Mouse (Mus musculus) megakaryocyte-erythroid progenitor cell, adult 5 weeks (primary cell): ENCODE measurements around the gene Gm9573. TPM values are rescaled to one million over a fixed set of nuclear protein-coding genes. Genes with fewer than 3 reads are reported as not detected.

Source experiments
- polyA plus RNA-seq: library from polyadenylated mRNA; stranded (reverse); fragments of >175 nt; gene quantifications from 2 replicates; pipeline ENCODE4 v1.2.3, GENCODE M21; 2012

The Gm9573 gene
- not detected in 2 replicates for polyA plus RNA-seq

DNA sequence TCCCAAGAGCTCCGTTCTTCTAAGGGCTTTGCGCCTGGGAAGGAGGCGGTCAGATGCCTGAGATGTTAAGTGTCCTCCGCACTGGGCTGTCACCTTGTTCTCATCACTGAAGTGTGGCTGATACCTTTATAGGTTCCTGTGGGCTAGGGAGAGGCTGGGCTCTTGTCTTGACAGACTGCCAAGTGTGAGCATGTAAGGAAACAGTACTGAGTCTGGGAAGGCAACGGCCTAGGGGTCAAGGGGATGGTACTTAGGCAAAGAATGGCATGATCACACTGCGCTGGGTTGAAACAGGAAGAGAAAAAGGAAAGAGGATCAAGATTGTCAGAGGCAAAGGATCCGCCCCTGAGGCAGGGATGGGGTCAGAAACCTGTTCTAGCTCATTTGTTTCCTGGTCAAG lies at the start of gene Gm9573:
TSS of gene Gm9573 (minus strand) at position 101 of the 400 bp plus-strand sequence.

DNA sequence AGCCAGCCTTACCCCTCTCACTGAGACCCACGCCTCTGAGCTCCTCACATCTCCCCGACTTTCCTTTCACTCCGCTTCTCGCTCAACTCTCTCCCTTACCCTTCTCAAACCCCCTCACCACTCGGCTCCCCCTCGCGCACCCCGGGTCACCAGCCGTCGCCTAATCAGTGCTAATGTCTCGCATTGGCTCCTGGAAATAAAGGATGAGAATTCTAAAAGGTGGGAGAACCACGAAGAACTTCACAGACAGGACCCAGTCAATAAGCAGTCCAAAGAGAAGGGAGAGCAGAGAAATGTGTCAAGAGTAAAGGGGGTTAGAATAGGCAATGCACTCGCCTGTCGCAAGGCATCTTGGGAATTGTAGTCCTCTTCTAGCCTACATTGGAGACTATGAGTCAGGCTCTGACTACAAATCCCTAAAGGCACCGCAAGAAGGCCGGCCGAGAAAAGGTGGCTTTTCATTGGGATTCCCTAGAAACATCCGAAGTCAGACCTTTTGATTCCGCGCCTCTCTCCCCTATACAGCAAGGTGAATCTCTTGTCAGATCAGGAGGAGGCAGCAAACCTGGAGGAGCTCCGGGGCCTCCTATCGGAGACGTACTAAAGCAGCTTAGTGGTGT lies 47.1 kb upstream of the Gm9573 start, which contains the start of gene Gtf2h4:
TSS of gene Gtf2h4 (minus strand) at position 324 of the 620 bp plus-strand sequence.

DNA sequence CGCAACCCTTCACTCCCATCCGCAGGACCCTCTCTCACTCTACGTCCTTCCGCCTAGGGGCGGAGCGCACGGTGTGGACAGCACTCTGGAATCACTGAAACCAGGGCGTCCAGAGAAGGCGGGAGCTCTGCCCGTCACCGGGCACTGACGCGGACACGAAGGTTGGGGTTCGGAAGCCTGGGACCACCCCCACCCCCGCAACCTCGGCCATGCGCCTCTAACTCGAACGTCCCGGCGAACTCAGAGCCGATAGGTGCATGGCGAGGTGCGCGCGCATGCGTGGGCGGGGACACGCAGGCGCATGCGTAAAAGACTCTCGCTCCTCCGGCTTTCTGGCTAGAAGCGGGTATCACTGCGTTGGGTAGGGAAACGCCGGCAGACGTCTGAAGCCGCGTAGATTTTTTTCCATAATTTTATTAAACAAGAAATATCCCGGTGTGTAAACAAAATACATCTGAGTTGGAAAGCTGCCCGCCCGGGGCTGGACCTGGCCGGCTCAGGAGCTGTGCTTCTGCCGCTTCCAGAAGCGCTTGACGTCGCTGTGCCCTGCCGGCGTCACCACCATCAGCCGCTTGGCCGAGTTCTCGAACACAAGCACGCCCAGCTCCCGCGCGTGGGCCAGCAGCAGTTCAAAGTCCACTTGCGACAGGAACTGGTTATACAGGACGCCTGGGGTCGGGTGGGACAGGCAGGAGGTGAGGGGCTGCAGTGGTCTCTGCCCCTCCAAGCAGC lies 41.1 kb upstream of the Gm9573 start, which contains the start of gene Vars2:
TSS of gene Vars2 (minus strand) at position 259 of the 732 bp plus-strand sequence.

DNA sequence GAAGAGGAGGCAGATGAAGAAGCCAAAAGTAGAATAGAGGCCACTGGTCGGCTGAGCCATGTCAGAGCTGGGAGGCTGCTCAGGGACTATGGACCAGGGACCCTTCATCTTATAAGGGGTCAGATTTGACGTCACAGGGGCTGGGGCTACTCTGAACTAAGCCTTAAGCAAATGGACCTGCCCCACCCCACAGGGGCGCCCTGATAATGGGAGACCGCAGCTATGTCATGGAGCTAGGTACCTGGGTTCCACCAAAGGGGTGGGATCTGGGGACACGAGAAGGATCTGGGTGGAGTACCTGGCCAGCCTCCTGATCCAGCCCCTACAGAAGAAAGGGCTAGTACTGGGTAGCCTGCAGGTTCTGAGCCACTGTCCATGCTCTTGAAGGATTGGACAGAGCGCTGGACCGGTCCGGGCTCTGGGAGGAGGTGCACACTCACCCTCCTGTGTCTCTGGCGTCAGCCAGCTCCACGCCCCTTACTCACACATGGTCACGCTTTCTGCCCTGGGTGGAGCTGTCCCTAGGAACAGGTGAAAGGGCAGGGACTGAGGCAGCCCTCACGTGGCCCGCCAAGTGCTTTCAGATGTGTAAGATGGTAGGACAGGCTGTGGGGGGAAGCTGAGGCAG lies 17.3 kb upstream of the Gm9573 start, which contains the start of gene Mucl3:
TSS of gene Mucl3 (minus strand) at position 87 of the 628 bp plus-strand sequence.

DNA sequence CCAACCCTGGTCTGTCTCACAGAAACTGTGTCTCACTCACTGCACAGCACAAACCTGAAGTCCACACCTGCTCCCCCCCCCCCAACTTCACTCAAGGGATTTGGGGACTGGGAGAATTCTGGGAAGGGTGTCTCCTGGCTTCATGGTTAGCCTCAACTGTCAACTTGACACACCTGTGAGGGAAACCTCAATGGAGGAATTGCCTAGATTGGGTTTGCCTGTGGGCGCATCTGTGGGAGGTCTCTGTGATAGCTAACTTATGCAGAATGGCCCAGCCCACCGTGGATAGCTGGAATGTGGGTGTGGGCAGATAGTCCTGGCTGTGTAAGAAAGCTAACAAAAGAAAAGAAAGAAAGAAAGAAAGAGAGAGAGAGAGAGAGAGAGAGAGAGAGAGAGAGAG lies 25.2 kb downstream of the Gm9573 start, which contains the start of gene Sfta2:
TSS of gene Sfta2 (plus strand) at position 301 of the 400 bp plus-strand sequence.

Other genes with a start within 250 kb of the Gm9573 start
- 178 and 252 TPM in 2 replicates for gene H2-Q4, start 247.0 kb downstream of the Gm9573 start, polyA plus RNA-seq
- 207 and 337 TPM in 2 replicates for gene H2-Q6, start 201.8 kb downstream of the Gm9573 start, polyA plus RNA-seq
- 180 and 308 TPM in 2 replicates for gene H2-Q7, start 187.5 kb downstream of the Gm9573 start, polyA plus RNA-seq
- 2.5 and 3.2 TPM in 2 replicates for gene H2-Q10, start 156.5 kb downstream of the Gm9573 start, polyA plus RNA-seq
- gene Pou5f1, start 120.6 kb downstream of the Gm9573 start, polyA plus RNA-seq: not detected in 2 replicates
- gene Tcf19, start 109.8 kb downstream of the Gm9573 start, polyA plus RNA-seq: 38.9 and 42.3 TPM in 2 replicates
- gene Cchcr1, start 109.5 kb downstream of the Gm9573 start, polyA plus RNA-seq: 14.8 and 25.7 TPM in 2 replicates
- gene Psors1c2, start 93.4 kb downstream of the Gm9573 start, polyA plus RNA-seq: 0.57 and 0.73 TPM in 2 replicates
- not detected in 2 replicates for gene Cdsn, start 74.5 kb downstream of the Gm9573 start, polyA plus RNA-seq
- not detected in 2 replicates for gene 2300002M23Rik, start 59.2 kb downstream of the Gm9573 start, polyA plus RNA-seq
- not detected in 2 replicates for gene Sfta2, start 25.1 kb downstream of the Gm9573 start, polyA plus RNA-seq
- gene Mucl3, start 17.1 kb upstream of the Gm9573 start, polyA plus RNA-seq: not detected in 2 replicates
- gene Vars2, start 41.0 kb upstream of the Gm9573 start, polyA plus RNA-seq: 112 TPM in 2 replicates
- gene Gtf2h4, start 47.1 kb upstream of the Gm9573 start, polyA plus RNA-seq: 41.9 and 44.9 TPM in 2 replicates
- gene Ddr1, start 78.0 kb upstream of the Gm9573 start, polyA plus RNA-seq: 0.49 and 0.79 TPM in 2 replicates
- 131 and 159 TPM in 2 replicates for gene Ier3, start 195.0 kb upstream of the Gm9573 start, polyA plus RNA-seq
- gene Flot1, start 196.6 kb upstream of the Gm9573 start, polyA plus RNA-seq: 86.8 and 112 TPM in 2 replicates
- 310 and 318 TPM in 2 replicates for gene Tubb5, start 211.7 kb upstream of the Gm9573 start, polyA plus RNA-seq
- gene Mdc1, start 214.9 kb upstream of the Gm9573 start, polyA plus RNA-seq: 20.6 and 21.4 TPM in 2 replicates
- gene Nrm, start 234.7 kb upstream of the Gm9573 start, polyA plus RNA-seq: 36.4 and 39.2 TPM in 2 replicates
- gene Ppp1r18, start 239.0 kb upstream of the Gm9573 start, polyA plus RNA-seq: 108 and 116 TPM in 2 replicates